In genomic region chr12:110991361-110992127, GRCm38 (mm10) we compare ENCODE assay signal across 8 mouse cellular contexts. TPM values are rescaled to one million over a fixed set of nuclear protein-coding genes. Genes with fewer than 3 reads are reported as not detected.
DNase-seq lines count a peak whose midpoint lies in the region; ATAC-seq and TF ChIP-seq lines count a peak whose summit lies in the region.

No protein-coding gene starts in this region.

- 4% methylated on average over 23 of the region's 23 CpGs for WGBS in intestine, embryonic 16.5 days
- WGBS in liver, embryonic 13.5 days (ENCODE audit: insufficient replicate concordance), result 0% methylated on average over 23 of the region's 23 CpGs

- TF ChIP-seq POLR2A in testis, adult 2 months (IDR thresholded peaks at IDR 0.05; ENCODE audit: control insufficient read depth, low read depth, low read length), result no peak

- no peaks in the 10 kb centered on the region for H3K9me3 ChIP-seq in intestine, embryonic 16.5 days (ENCODE audit: control insufficient read depth, low read length)
- H3K9me3 ChIP-seq in liver, embryonic 13.5 days (replicated peaks), result no peaks in the 10 kb centered on the region

- peak overlapping the region; percentile 72 for H3K9ac ChIP-seq in intestine, embryonic 16.5 days (ENCODE audit: low read depth, low read length)
- H3K9ac ChIP-seq in liver, embryonic 13.5 days, result peak overlapping the region; percentile 74

- peaks cover 12% of the 10 kb centered on the region for H3K4me1 ChIP-seq in intestine, embryonic 16.5 days (ENCODE audit: control insufficient read depth, insufficient read depth, low read length)
- peaks cover 40% of the 10 kb centered on the region for H3K4me1 ChIP-seq in liver, embryonic 13.5 days (replicated peaks)
- peaks cover 14% of the 10 kb centered on the region for H3K4me1 ChIP-seq in testis, adult 2 months (ENCODE audit: control insufficient read depth, insufficient read depth, low read length)

- H3K4me2 ChIP-seq in intestine, embryonic 16.5 days (ENCODE audit: low read depth, low read length), result peak overlapping the region; percentile 60
- H3K4me2 ChIP-seq in liver, embryonic 13.5 days, result peak overlapping the region; percentile 95

- ATAC-seq in granulocyte monocyte progenitor cell, adult 5-6 weeks (replicated peaks; ENCODE audit: poor library complexity, severe bottlenecking), result peak; percentile 83
- peak; percentile 88 for ATAC-seq in intestine, embryonic 16.5 days
- ATAC-seq in liver, embryonic 13.5 days (ENCODE audit: low read depth), result peak; percentile 90

- TF ChIP-seq CTCF in testis, adult 2 months (IDR thresholded peaks at IDR 0.05; ENCODE audit: control insufficient read depth, insufficient read depth, insufficient replicate concordance, low read depth, low read length), result peak; percentile 63; the same call in 1 of the 2 replicates

- peak overlapping the region; percentile 71 for H3K27ac ChIP-seq in intestine, embryonic 16.5 days (ENCODE audit: low read length)
- H3K27ac ChIP-seq in liver, embryonic 13.5 days, result peak overlapping the region; percentile 91
- peak overlapping the region; percentile 32 for H3K27ac ChIP-seq in testis, adult 2 months (ENCODE audit: control insufficient read depth, insufficient read depth, low read depth, low read length)

- DNase-seq in 416B (ENCODE audit: low read depth), result peak; percentile 95
- peak; percentile 83 to 91 for DNase-seq in adrenal gland, adult (ENCODE audit: inconsistent age in 2 of 2, low spot score in 1 of 2)
- peak; percentile 92 for DNase-seq in embryo, embryonic 10 days (ENCODE audit: low spot score)
- peak; percentile 85 for DNase-seq in liver, embryonic 13.5 days
- peak; percentile 92 for DNase-seq in naive thymus-derived CD4-positive, alpha-beta T cell, adult 2 months (ENCODE audit: low read depth)

- no peaks in the 10 kb centered on the region for H3K27me3 ChIP-seq in intestine, embryonic 16.5 days (replicated peaks; ENCODE audit: control insufficient read depth, insufficient read depth, low read length)
- H3K27me3 ChIP-seq in liver, embryonic 13.5 days, result no peaks in the 10 kb centered on the region; the same call in 1 of the 2 replicates
- H3K27me3 ChIP-seq in testis, adult 2 months (ENCODE audit: control insufficient read depth, insufficient read depth, low read length), result no peaks in the 10 kb centered on the region; the same call in 1 of the 2 replicates

- peak overlapping the region; percentile 52 for H3K4me3 ChIP-seq in intestine, embryonic 16.5 days (ENCODE audit: low read length)
- peak overlapping the region; percentile 62 for H3K4me3 ChIP-seq in liver, embryonic 13.5 days (replicated peaks)
- H3K4me3 ChIP-seq in testis, adult 2 months (ENCODE audit: control insufficient read depth, low read depth, low read length), result peak overlapping the region; percentile 84

- H3K36me3 ChIP-seq in intestine, embryonic 16.5 days (ENCODE audit: control insufficient read depth, insufficient read depth, low read length), result no peaks in the 10 kb centered on the region
- H3K36me3 ChIP-seq in liver, embryonic 13.5 days, result no peaks in the 10 kb centered on the region
- no peaks in the 10 kb centered on the region for H3K36me3 ChIP-seq in testis, adult 2 months (ENCODE audit: control insufficient read depth, insufficient read depth, low read length)

RNA-seq across cellular contexts. Expression of gene Ankrd9, which starts 12.7 kb away (rescaled TPM):
- 0.17 and 2.4 TPM in 2 replicates for total RNA-seq in granulocyte monocyte progenitor cell, adult 5-6 weeks (2014; fragmentation: Nextera tagmentation)
- total RNA-seq in granulocyte monocyte progenitor cell, adult 5-6 weeks (2017), result 1.7 and 7.3 TPM in 2 replicates
- 32.2 and 33.6 TPM in 2 replicates for polyA plus RNA-seq in intestine, embryonic 16.5 days (2015; fragmentation: Nextera tagmentation; extraction: Ambion mirVana)
- 54.2 and 57.6 TPM in 2 replicates for polyA plus RNA-seq in liver, embryonic 13.5 days (2015; fragmentation: Nextera tagmentation; extraction: Ambion mirVana)
- polyA plus RNA-seq in testis, adult 2 months (2012; rRNA removed), result 157 and 171 TPM in 2 replicates

RNA-seq across cellular contexts. Expression of gene Rcor1, which starts 47.6 kb away (rescaled TPM):
- 36.3 and 44.3 TPM in 2 replicates for total RNA-seq in granulocyte monocyte progenitor cell, adult 5-6 weeks (2014; fragmentation: Nextera tagmentation)
- total RNA-seq in granulocyte monocyte progenitor cell, adult 5-6 weeks (2017), result 29.1 and 31.7 TPM in 2 replicates
- 6.9 and 7.9 TPM in 2 replicates for polyA plus RNA-seq in intestine, embryonic 16.5 days (2015; fragmentation: Nextera tagmentation; extraction: Ambion mirVana)
- 5.8 and 6.1 TPM in 2 replicates for polyA plus RNA-seq in liver, embryonic 13.5 days (2015; fragmentation: Nextera tagmentation; extraction: Ambion mirVana)
- polyA plus RNA-seq in testis, adult 2 months (2012; rRNA removed), result 11.9 and 14.4 TPM in 2 replicates

Comparison
In these comparisons a context has a peak if more than half of its experiments do, and no peak if none do; other contexts are left out.
1. Peak in every context shown above with its lines: DNase-seq, ATAC-seq, H3K4me3 ChIP-seq and H3K27ac ChIP-seq.
2. H3K27ac ChIP-seq: peak in every context shown above with its lines; median percentile 91 in liver, embryonic 13.5 days; 71 in intestine, embryonic 16.5 days; 32 in testis, adult 2 months.